In genomic region chr14:120367589-120367988, GRCm38 (mm10) we compare ENCODE assay signal across 16 mouse cellular contexts.
DNase-seq lines count a peak whose midpoint lies in the region; ATAC-seq and TF ChIP-seq lines count a peak whose summit lies in the region.
"Had no signal": no experiment of that assay in that cellular context is flagged by ENCODE, and none has a peak within 500 bp of the region (broad histone marks: within the 10 kb centered on the region; RNA-seq: fewer than 3 reads in every experiment).

No protein-coding gene starts in this region.

- H3K9ac ChIP-seq in heart, adult 2 months (ENCODE audit: low read depth, low read length) = no peak overlapping the region
- H3K9ac ChIP-seq in limb, embryonic 13.5 days = no peak overlapping the region
- H3K9ac ChIP-seq: embryonic facial prominence, embryonic 13.5 days; forebrain, embryonic 12.5 days; hindbrain, embryonic 14.5 days had no signal

- no peak for TF ChIP-seq EP300 in heart, adult 2 months (IDR thresholded peaks at IDR 0.05; ENCODE audit: insufficient read depth, low read depth, low read length)

- H3K27ac ChIP-seq in heart, adult 2 months = peak overlapping the region; percentile 39
- H3K27ac ChIP-seq in kidney, adult 2 months (ENCODE audit: insufficient read depth, low read depth, low read length) = peak overlapping the region; percentile 72
- H3K27ac ChIP-seq in limb, embryonic 13.5 days = 0 out of 2 replicates have a peak overlapping the region, but pooled peaks have one; percentile 29
- H3K27ac ChIP-seq in limb, embryonic 10.5 days = no peak overlapping the region
- no peak overlapping the region for H3K27ac ChIP-seq in thymus, adult 2 months (ENCODE audit: control insufficient read depth, insufficient read depth, low read length)
- H3K27ac ChIP-seq: embryonic facial prominence, embryonic 13.5 days; forebrain, embryonic 12.5 days; hindbrain, embryonic 14.5 days had no signal

- 71% methylated on average over 4 of the region's 4 CpGs for WGBS in heart, adult 2 months
- 62% methylated on average over 4 of the region's 4 CpGs for WGBS in kidney, adult 2 months
- 80% methylated on average over 4 of the region's 4 CpGs for WGBS in limb, embryonic 13.5 days
- 93% methylated on average over 4 of the region's 4 CpGs for WGBS in limb, embryonic 10.5 days
- 98% methylated on average over 4 of the region's 4 CpGs for WGBS in thymus, adult 2 months

- ATAC-seq in limb, embryonic 13.5 days (ENCODE audit: low FRiP score, low read depth) = no peak
- ATAC-seq: forebrain, embryonic 16.5 days had no signal

- no peak for TF ChIP-seq POLR2A in heart, adult 2 months (IDR thresholded peaks at IDR 0.05; ENCODE audit: insufficient read depth, low read depth, low read length)
- TF ChIP-seq POLR2A in kidney, adult 2 months (IDR thresholded peaks at IDR 0.05; ENCODE audit: low read depth, low read length) = no peak
- TF ChIP-seq POLR2A in thymus, adult 2 months (IDR thresholded peaks at IDR 0.05; ENCODE audit: control insufficient read depth, extremely low read depth, insufficient read depth, low read length, poor library complexity) = no peak

- no peaks in the 10 kb centered on the region for H3K9me3 ChIP-seq in limb, embryonic 13.5 days
- H3K9me3 ChIP-seq in limb, embryonic 10.5 days (replicated peaks) = no peaks in the 10 kb centered on the region
- H3K9me3 ChIP-seq: embryonic facial prominence, embryonic 13.5 days; forebrain, embryonic 12.5 days had no signal

- H3K79me2 ChIP-seq in heart, adult 2 months (replicated peaks; ENCODE audit: control insufficient read depth, insufficient read depth, low read length) = peaks cover 23% of the 10 kb centered on the region

- TF ChIP-seq CTCF in heart, adult 2 months (IDR thresholded peaks at IDR 0.05) = no peak
- no peak for TF ChIP-seq CTCF in kidney, adult 2 months (conservative IDR thresholded peaks at IDR 0.05; ENCODE audit: insufficient read depth, insufficient read length, low read depth, low read length)
- no peak for TF ChIP-seq CTCF in thymus, adult 2 months (IDR thresholded peaks at IDR 0.05; ENCODE audit: borderline replicate concordance, control insufficient read depth, extremely low read depth, insufficient read depth, low read length, poor library complexity)

- H3K4me1 ChIP-seq in heart, adult 2 months (ENCODE audit: control insufficient read depth, insufficient read depth, low read length) = peaks cover 59% of the 10 kb centered on the region
- H3K4me1 ChIP-seq in kidney, adult 2 months (ENCODE audit: control insufficient read depth, insufficient read depth, low read length) = peaks cover 48% of the 10 kb centered on the region
- H3K4me1 ChIP-seq in limb, embryonic 13.5 days = peaks cover 65% of the 10 kb centered on the region
- H3K4me1 ChIP-seq in limb, embryonic 10.5 days = peaks cover 31% of the 10 kb centered on the region
- H3K4me1 ChIP-seq in thymus, adult 2 months (replicated peaks; ENCODE audit: control insufficient read depth, insufficient read depth, low read length) = peaks cover 16% of the 10 kb centered on the region

- intact Hi-C loops in heart, adult 2 months (cut with DNase I) = no loop called here
- intact Hi-C loops in heart, postnatal 36 days (cut with DNase I) = no loop called here

- H3K36me3 ChIP-seq in heart, adult 2 months (ENCODE audit: control insufficient read depth, insufficient read depth, low read length) = peaks cover 37% of the 10 kb centered on the region
- no peaks in the 10 kb centered on the region for H3K36me3 ChIP-seq in kidney, adult 2 months (ENCODE audit: control insufficient read depth, insufficient read depth, low read length)
- H3K36me3 ChIP-seq in limb, embryonic 13.5 days = peaks cover 8% of the 10 kb centered on the region
- H3K36me3 ChIP-seq in limb, embryonic 10.5 days = no peaks in the 10 kb centered on the region; the same call in 1 of the 2 replicates
- no peaks in the 10 kb centered on the region for H3K36me3 ChIP-seq in thymus, adult 2 months (ENCODE audit: control insufficient read depth, insufficient read depth, low read length)
- H3K36me3 ChIP-seq: forebrain, embryonic 12.5 days had no signal

- DNase-seq in heart, adult 2 months = no peak
- DNase-seq in heart, postnatal 36 days = no peak
- DNase-seq in kidney, adult 2 months = peak; percentile 60
- DNase-seq in kidney, adult 18-20 months = no peak
- DNase-seq in limb, embryonic 10.5 days (ENCODE audit: low spot score) = no peak
- DNase-seq in thymus, adult 2 months = no peak
- DNase-seq: cerebellum, adult 11-12 months; cerebellum, adult 9-11 months; cerebellum, postnatal 36 days; gastrocnemius, postnatal 14 days; heart, postnatal 4 days had no signal

- no peak overlapping the region for H3K4me3 ChIP-seq in heart, adult 2 months
- H3K4me3 ChIP-seq in kidney, adult 2 months (ENCODE audit: insufficient read depth, low read depth, low read length) = no peak overlapping the region
- H3K4me3 ChIP-seq in limb, embryonic 13.5 days = no peak overlapping the region
- H3K4me3 ChIP-seq in limb, embryonic 10.5 days = no peak overlapping the region
- no peak overlapping the region for H3K4me3 ChIP-seq in thymus, adult 2 months (ENCODE audit: control insufficient read depth, insufficient read depth, low read length)
- H3K4me3 ChIP-seq: embryonic facial prominence, embryonic 13.5 days; forebrain, embryonic 12.5 days had no signal

- no peaks in the 10 kb centered on the region for H3K27me3 ChIP-seq in heart, adult 2 months (ENCODE audit: control insufficient read depth, insufficient read depth, low read length)
- no peaks in the 10 kb centered on the region for H3K27me3 ChIP-seq in kidney, adult 2 months (replicated peaks; ENCODE audit: control insufficient read depth, insufficient read depth, low read length)
- H3K27me3 ChIP-seq in limb, embryonic 13.5 days = no peaks in the 10 kb centered on the region
- H3K27me3 ChIP-seq in limb, embryonic 10.5 days (ENCODE audit: low read depth, poor library complexity, severe bottlenecking) = no peaks in the 10 kb centered on the region
- H3K27me3 ChIP-seq in thymus, adult 2 months (ENCODE audit: control insufficient read depth, insufficient read depth, low read length) = no peaks in the 10 kb centered on the region
- H3K27me3 ChIP-seq: embryonic facial prominence, embryonic 13.5 days; forebrain, embryonic 12.5 days had no signal

- H3K4me2 ChIP-seq in limb, embryonic 13.5 days (replicated peaks) = no peak overlapping the region
- H3K4me2 ChIP-seq: embryonic facial prominence, embryonic 13.5 days; forebrain, embryonic 12.5 days; hindbrain, embryonic 14.5 days had no signal

Comparison
In these comparisons a context has a peak if more than half of its experiments do, and no peak if none do; other contexts are left out.
1. H3K27ac ChIP-seq: peak in heart, adult 2 months (single experiment), kidney, adult 2 months (single experiment) and limb, embryonic 13.5 days (single experiment); none in limb, embryonic 10.5 days (single experiment) and thymus, adult 2 months (single experiment).